In the genomic region with DNA sequence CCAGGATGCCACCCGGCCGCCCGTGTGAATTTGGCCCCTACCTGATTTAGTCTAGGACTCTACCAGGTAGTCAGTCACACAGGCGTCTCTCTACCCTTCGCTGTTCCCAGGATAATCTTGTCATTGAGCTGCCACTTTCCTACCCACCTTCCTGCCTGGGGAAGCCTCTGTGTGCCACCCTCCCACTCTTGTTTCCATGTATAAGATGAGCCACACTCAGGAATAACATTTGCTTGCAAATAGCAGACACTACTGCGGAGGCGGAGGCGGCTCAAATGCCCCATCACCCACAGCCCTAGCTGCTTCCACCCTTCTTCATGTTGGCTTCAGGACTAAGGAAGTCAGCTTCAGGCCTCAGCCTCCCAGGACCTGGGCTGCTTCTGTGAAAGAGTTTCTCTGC, we compare ENCODE assay signal across 19 mouse cellular contexts. TPM values are rescaled to one million over a fixed set of nuclear protein-coding genes. Genes with fewer than 3 reads are reported as not detected.
A peak's percentile ranks its signal among the peaks of the same experiment; 100 is the strongest.
DNase-seq lines count a peak whose midpoint lies in the region; TF ChIP-seq lines count a peak whose summit lies in the region.
"Had no signal": no experiment of that assay in that cellular context is flagged by ENCODE, and none has a peak within 500 bp of the region (broad histone marks: within the 10 kb centered on the region; RNA-seq: fewer than 3 reads in every experiment).

No protein-coding gene starts in this region.

- H3K4me3 ChIP-seq in heart, embryonic 10.5 days: no peak overlapping the region
- no peak overlapping the region for H3K4me3 ChIP-seq in ES-Bruce4 (ENCODE audit: low read depth, low read length)
- no peak overlapping the region for H3K4me3 ChIP-seq in olfactory bulb, adult 2 months (ENCODE audit: insufficient read depth, low read depth, low read length)
- H3K4me3 ChIP-seq: limb, embryonic 13.5 days had no signal

- 0 out of 2 replicates have a peak overlapping the region, but pooled peaks have one; percentile 36 for H3K27ac ChIP-seq in heart, embryonic 10.5 days
- no peak overlapping the region for H3K27ac ChIP-seq in ES-Bruce4 (ENCODE audit: insufficient read depth, low read length)
- peak overlapping the region; percentile 31; the same call in 1 of the 2 replicates for H3K27ac ChIP-seq in olfactory bulb, adult 2 months (ENCODE audit: insufficient read depth, low read depth, low read length)
- H3K27ac ChIP-seq: limb, embryonic 13.5 days; liver, embryonic 14.5 days had no signal

- H3K27me3 ChIP-seq in heart, embryonic 10.5 days (ENCODE audit: insufficient read depth, poor library complexity, severe bottlenecking): peaks cover 24% of the 10 kb centered on the region
- no peaks in the 10 kb centered on the region for H3K27me3 ChIP-seq in ES-Bruce4 (ENCODE audit: control insufficient read depth, insufficient read depth, low read length, poor library complexity, severe bottlenecking)
- H3K27me3 ChIP-seq: limb, embryonic 13.5 days had no signal

- TF ChIP-seq POLR2A in ES-Bruce4 (IDR thresholded peaks at IDR 0.05; ENCODE audit: insufficient read depth, low read length): no peak
- no peak for TF ChIP-seq POLR2A in olfactory bulb, adult 2 months (IDR thresholded peaks at IDR 0.05; ENCODE audit: insufficient read depth, low read depth, low read length)

- no peak for TF ChIP-seq CTCF in ES-Bruce4 (IDR thresholded peaks at IDR 0.05; ENCODE audit: low read depth, low read length)
- TF ChIP-seq CTCF in olfactory bulb, adult 2 months (IDR thresholded peaks at IDR 0.05; ENCODE audit: insufficient read depth, low read depth, low read length): no peak

- no peaks in the 10 kb centered on the region for H3K36me3 ChIP-seq in heart, embryonic 10.5 days
- no peaks in the 10 kb centered on the region for H3K36me3 ChIP-seq in ES-Bruce4 (ENCODE audit: control insufficient read depth, insufficient read depth, low read length, poor library complexity, severe bottlenecking)
- H3K36me3 ChIP-seq: limb, embryonic 13.5 days had no signal

- H3K4me1 ChIP-seq in heart, embryonic 10.5 days: peaks cover 19% of the 10 kb centered on the region
- no peaks in the 10 kb centered on the region for H3K4me1 ChIP-seq in ES-Bruce4 (ENCODE audit: control insufficient read depth, insufficient read depth, low read length)
- H3K4me1 ChIP-seq in olfactory bulb, adult 2 months (ENCODE audit: control insufficient read depth, insufficient read depth, low read length): peaks cover 18% of the 10 kb centered on the region

- WGBS in heart, embryonic 10.5 days: 67% methylated on average over 8 of the region's 8 CpGs
- 66% methylated on average over 8 of the region's 8 CpGs for WGBS in olfactory bulb, adult 2 months

- intact Hi-C loops in heart, postnatal 14 days (cut with DNase I): no loop called here

- H3K9me3 ChIP-seq in heart, embryonic 10.5 days: no peaks in the 10 kb centered on the region
- peaks cover 7% of the 10 kb centered on the region for H3K9me3 ChIP-seq in ES-Bruce4 (replicated peaks; ENCODE audit: control insufficient read depth, insufficient read depth, low read length, poor library complexity, severe bottlenecking)

- TF ChIP-seq EP300 in ES-Bruce4 (IDR thresholded peaks at IDR 0.05; ENCODE audit: insufficient read depth, low read depth, low read length): no peak

- no peak for DNase-seq in heart, embryonic 10.5 days (ENCODE audit: low spot score)
- no peak for DNase-seq in heart, postnatal 14 days
- peak; percentile 65 to 75 for DNase-seq in left cerebral cortex, adult 18-20 months (ENCODE audit: low spot score in 2 of 2)
- DNase-seq in neural tube, embryonic 10.5 days (ENCODE audit: extremely low spot score, low spot score): no peak
- no peak for DNase-seq in adrenal gland, postnatal 10 days
- DNase-seq in lung, adult 18-20 months: no peak
- DNase-seq: adrenal gland, postnatal 36 days; cerebellum, adult 18-20 months; cerebellum, postnatal 25 days; embryo, embryonic 11 days; gastrocnemius, postnatal 36 days; kidney, adult 8-10 months; kidney, postnatal 25 days; lung, postnatal 10 days; thymus, postnatal 25 days had no signal

- H3K9ac ChIP-seq in ES-Bruce4 (ENCODE audit: low read depth, poor library complexity, severe bottlenecking): peak overlapping the region; percentile 5; the same call in 1 of the 2 replicates
- H3K9ac ChIP-seq: limb, embryonic 13.5 days; liver, embryonic 14.5 days had no signal

RNA-seq across cellular contexts. Expression of a gene that starts 14.4 kb away (rescaled TPM):
- polyA plus RNA-seq in heart, embryonic 10.5 days (2016; fragmentation: Nextera tagmentation; extraction: Ambion mirVana): 69.6 and 139 TPM in 2 replicates
- total RNA-seq in heart, postnatal 14 days (2021): 10 to 100 TPM; 42.5 to 46.9 TPM
- 245 and 248 TPM in 2 replicates for polyA plus RNA-seq in ES-Bruce4 (2011; ENCODE audit: insufficient read depth, insufficient read length, low read depth, missing spikeins)
- 100 to 1,000 TPM; 190 to 197 TPM for total RNA-seq in left cerebral cortex, adult 18-20 months (2021)
- not detected in 2 replicates for polyA plus RNA-seq in olfactory bulb, adult 2 months (2012; ENCODE audit: insufficient read depth, insufficient read length, low replicate concordance, missing spikeins)
- 10 to 100 TPM; 50.8 to 69.0 TPM for total RNA-seq in adrenal gland, postnatal 10 days (2021)

Comparison
In these comparisons a context has a peak if more than half of its experiments do, and no peak if none do; other contexts are left out.
1. DNase-seq: peak in left cerebral cortex, adult 18-20 months (2 of 2); none in heart, embryonic 10.5 days (single experiment), heart, postnatal 14 days (0 of 2), neural tube, embryonic 10.5 days (single experiment), adrenal gland, postnatal 10 days (single experiment) and lung, adult 18-20 months (0 of 2).